Mouse (Mus musculus) heart, adult 2 months (tissue): ENCODE data around the gene Zfp768.

Experiments
- CTCF ChIP-seq: fragments of 200-600 bp; IDR thresholded peaks from 2 replicates; pipeline ENCODE4 v1.8.1; 2022; ENCODE audit warnings: antibody characterized with exemption, mild to moderate bottlenecking, moderate library complexity
- EP300 ChIP-seq: fragments of 200-500 bp; IDR thresholded peaks from 2 replicates; pipeline ENCODE4 v1.6.1; 2011; ENCODE audit warnings: low read depth, low read length, control low read depth; ENCODE audit not compliant: insufficient read depth
- POLR2A ChIP-seq: fragments of 200-500 bp; IDR thresholded peaks from 2 replicates; pipeline ENCODE4 v1.6.1; 2011; ENCODE audit warnings: mild to moderate bottlenecking, low read depth, low read length, control low read depth; ENCODE audit not compliant: insufficient read depth

DNA sequence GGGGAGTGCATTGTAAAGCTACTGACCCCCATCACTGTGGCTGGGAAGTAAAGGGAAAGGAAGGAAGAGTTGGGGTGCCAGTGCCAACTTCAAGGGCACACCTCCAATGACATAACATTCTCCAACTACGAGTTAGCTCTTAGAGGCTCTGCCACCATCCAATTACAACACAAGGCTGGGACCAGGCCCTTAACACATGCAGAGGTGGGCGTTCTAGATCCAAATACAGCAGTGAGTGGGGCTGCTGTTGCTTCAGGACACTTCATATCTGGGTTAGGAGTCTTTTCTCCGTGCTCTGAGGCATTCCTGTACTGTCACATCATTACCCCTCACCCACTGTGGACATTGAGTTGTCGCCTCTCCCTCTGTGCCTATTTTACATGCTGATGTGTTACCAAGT lies 24.3 kb downstream of the Zfp768 start:
- no peak for TF ChIP-seq CTCF
- TF ChIP-seq POLR2A, result no peak
- TF ChIP-seq EP300, result no peak
